Mouse (Mus musculus) spleen, adult 12 weeks (tissue): Measurements from ENCODE around the gene Arl15.

Experiments used
- DNase-seq: peaks from one replicate; pipeline ENCODE4 v3.0.0; 2022; ENCODE audit warnings: low spot score

Arl15 gene

DNA sequence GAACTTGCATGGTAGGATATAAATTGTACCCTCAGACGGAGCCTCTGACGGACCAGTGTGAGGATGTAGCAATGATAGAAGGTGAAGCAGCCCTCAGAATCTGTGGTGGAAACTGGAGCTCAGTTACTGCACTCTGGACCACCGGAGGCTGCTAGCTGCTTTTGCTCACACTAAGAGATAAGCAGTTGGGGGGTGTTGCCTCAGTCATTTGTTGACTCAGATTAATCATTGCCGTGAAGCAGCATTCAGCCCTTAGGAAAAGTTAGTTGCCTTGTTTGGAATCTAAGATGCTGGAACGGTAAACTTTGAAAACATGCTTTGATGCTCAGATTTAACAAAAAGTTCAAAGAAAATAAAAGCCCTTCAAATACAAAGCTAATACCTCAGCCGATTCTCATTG, 270.7 kb downstream of the Arl15 start:
- DNase-seq = no peak

DNA sequence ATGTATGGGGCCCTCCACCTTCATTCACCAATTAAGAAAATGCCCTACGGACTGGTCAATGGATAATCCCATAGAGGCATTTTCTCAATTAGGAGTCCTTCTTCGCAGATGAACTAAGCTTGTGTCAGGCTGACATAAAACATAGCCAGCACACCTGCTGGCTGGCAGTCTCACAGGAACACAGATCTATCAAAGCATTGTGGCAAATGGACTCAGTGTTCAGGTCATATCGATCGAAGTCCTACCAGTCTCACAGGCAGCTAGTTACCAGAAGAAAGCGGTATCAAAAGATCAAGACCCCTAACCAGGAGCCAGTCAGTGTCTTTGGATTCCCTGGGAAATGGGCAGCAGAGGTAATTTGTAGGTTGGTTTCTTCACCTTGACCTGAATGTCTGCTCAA, 274.1 kb downstream of the Arl15 start:
- no peak for DNase-seq

DNA sequence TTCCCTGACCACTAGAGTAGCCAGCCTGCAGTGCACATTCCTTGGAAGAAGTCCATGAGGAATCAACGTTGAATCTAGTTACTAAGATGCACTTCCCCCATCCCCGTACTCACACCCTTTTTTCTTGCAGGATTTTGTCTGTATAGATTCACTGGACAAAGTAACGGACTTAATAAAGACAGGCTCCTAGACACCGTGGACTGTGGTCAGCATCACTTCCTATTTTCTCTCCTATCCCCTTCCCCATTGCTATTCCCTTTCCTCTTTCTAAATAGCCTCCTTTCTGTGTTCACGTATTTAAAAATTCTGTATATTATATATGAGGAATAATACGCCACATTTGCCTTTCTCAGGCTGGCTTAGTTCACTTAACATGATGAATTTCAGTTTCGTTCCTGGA, 277.1 kb downstream of the Arl15 start:
- DNase-seq = no peak

DNA sequence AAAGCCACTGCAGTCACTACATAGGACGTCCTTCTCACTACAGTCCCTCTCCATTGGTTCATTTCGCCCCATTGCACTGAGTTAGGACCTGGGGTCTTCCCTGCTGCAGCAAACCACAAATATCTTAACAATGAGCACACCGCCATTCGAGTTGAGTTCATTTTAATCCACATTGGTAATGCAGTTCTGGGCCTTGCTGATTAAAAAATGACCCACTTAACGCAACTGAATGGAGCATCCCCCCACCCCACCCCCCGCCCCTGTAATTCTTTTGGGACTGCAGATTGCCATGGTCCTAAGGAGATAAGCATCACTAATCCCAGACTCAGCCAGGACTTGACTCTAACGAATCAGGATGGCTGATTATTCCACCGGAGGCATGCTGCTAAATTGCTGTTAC, 280.2 kb downstream of the Arl15 start:
- no peak for DNase-seq

DNA sequence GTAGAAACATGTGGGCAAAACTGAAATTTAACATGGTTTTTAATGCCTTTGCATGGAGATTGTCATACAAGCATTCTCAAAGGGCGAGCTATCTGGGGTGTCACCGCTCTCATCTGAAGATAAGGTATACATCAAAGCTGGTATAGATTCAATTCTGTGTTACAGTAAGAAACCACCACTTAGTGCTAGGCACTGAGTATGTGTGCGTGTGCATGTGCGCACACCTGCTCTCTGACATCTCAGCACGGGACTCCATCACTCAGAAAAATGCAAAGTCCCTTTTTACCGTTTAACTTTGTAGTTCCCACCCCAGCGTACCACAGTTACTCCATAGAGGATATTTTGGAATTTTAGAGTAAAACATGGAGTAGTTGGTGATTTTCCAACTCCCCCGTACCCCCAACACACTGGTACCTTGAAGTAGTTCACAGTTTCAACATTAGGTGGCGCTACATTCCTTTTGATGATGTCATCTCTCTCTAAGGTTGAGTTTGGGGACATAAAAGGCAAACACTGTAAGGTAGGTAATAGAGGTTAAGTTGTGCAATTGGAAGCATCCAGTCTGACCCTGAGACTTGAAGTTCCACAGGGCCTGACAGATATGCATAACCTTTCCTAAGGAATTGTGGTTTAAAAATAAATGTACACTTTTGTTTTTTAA, 281.5 kb downstream of the Arl15 start:
- no peak for DNase-seq

DNA sequence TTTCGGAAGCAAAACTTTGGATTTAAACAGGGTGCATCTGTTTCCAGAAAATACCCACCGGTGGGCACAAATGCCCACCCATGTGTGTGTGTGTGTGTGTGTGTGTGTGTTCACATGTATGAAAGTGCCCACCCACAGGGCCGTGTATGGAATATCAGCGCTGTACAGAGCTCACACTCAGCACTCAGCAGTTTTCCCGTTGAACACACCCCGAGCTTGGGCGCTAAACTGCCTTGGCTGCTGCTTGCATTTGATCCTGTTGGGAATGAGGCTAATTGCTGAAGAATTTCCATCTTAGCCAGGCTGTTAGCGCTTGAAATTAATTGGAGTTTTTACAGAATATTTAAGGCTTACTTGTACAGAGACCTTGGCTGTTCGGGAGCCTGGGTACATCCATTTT, 282.9 kb downstream of the Arl15 start:
- DNase-seq = no peak

DNA sequence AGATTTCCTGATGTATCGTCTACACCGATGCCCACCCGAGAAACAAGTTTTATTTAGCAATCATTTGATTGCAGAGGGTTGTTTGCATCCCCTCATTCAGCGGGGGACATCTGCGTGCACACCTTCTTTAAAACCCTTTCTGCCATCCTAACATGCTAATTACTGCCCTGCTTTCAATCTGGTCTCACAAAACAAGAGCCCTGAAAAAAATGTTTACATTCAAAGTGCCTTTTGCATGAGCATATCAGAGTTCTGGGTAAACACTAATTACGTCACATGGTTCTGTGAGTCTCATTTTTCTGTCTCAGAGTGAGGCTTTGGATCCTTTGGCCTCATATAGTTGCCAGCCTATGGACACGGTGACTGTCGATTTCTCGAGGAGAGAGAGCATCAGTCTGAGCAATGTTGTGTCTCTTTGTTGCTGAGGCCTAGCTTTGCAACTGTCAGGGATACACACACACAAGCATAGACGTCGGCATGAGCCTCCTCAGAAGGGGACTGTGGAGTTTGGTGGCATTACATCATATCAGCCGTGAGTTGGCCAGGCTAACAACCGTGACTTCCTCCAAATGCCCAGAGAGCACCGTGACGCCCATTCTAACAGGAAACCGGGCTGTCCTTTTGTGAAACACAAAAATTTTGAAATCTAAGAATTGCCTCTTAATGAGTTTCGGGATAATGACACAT, 283.4 kb downstream of the Arl15 start:
- no peak for DNase-seq

DNA sequence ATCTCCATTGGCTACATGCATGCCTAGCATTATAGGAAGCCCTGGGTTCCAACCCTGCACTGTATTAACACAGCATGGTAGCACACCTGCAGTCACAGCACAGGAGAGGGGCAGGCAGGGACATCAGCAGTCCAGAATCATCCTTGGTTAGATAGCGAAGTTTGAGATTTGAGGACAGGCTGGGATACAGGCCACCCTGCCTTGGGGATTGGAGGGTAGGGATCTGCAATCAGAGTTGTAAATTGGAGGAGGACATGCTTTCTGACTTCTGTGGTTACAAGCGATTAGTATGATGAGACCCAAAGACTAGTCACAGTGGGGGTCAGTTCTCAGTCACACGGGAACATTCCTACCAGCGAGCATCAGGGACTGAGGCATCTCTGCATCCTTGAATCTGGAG, 284.5 kb downstream of the Arl15 start:
- no peak for DNase-seq

DNA sequence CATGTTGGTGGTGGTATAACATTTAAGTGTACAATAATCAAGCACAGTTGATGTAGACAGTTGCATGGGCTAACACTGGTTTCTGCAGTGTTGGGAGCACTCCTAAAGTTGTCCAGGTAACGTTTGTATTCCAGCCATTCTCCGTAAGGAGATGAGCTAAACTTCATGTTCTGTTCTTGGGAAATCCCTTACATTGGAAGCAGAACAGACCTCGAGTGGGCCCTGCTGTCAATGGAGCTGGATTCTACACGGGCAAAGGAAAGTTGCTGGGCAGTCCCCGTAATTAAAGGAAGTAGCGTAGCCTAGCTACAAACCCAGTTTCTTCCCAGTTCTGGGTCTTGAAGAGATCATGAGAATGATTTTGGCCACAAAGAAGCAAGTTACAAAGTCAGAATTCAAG, 285.4 kb downstream of the Arl15 start:
- no peak for DNase-seq

DNA sequence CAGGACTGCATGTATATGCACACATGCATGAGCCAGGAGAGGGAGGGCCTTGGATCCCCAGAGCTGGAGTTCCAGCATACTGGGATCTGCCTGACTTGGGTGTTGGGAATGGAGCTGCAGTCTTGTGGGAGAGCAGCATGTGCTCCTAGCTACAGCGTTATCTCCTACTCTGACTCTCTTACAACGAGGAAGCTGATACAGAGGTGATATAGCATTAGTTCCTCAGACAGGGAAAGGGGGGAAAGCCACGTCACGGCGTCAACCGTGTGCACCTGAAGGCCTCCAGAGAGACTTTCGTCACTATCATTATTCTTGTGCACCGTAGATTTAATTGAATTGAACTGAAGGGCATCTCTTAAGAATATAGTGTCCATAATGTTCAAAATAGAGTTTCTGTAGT, 286.2 kb downstream of the Arl15 start:
- no peak for DNase-seq

DNA sequence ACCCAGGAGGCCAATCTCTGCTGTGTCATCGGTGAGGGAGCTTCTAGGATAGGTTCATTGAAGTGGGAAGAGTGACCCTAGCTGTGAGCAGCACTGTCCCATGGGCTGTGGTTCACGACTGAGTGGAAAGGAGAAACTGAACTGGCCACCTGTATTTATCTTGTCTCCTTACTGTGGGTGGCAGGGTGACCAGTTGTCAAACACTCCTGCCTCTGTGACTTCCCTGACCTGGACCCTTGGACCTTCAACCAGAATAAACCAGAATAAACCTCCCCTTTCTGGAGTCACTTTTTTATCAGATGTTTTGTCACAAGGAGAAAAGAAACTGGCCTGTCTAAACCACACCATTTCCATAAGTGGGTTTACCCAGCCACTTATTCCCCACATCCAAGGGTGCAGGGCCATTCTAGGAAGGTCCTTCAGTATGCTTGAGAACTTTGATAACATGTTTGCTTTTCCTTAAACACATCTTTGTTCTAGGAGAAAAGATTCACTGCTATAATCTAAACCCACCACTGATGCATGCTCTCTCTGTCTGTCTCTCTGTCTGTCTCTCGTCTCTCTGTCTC, 289.3 kb downstream of the Arl15 start:
- DNase-seq = no peak

DNA sequence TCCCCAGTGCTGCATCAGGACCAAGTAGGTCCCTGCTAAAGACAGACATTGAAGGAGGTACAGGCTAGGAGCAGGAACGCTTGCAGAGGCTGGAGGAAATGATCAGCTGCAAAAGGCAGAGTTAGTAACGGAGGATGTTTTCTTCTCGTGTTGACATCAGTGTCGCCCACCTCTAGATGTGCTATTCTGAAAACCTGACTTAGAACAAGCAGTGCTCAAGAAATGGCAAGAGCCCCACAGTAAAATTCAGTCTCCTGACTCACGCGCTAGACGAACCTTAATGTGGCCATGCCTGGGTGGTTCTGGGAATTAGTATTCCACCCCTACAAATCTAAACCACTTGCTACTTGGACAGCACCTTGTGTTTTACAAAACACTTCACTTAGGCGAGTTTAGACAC, 291.1 kb downstream of the Arl15 start:
- no peak for DNase-seq

DNA sequence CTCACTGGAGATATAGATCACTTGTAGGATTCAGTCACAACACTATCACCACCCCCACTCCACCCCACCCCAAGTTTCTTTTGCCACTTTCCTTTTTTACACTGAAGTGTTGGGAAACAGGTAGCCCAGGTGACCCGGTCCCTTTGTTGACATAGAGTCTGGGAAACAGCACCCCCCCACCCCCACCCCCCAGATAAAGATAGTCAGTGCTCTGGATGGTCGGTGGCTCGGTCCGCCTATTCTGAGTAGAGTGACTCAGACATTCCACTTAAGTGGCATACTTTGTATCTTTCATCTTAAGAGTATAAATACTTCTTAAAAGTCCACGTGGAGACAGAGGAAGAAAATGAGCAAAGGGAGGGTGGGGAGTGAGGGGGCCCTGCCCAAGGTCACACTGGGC, 292.0 kb downstream of the Arl15 start:
- no peak for DNase-seq

DNA sequence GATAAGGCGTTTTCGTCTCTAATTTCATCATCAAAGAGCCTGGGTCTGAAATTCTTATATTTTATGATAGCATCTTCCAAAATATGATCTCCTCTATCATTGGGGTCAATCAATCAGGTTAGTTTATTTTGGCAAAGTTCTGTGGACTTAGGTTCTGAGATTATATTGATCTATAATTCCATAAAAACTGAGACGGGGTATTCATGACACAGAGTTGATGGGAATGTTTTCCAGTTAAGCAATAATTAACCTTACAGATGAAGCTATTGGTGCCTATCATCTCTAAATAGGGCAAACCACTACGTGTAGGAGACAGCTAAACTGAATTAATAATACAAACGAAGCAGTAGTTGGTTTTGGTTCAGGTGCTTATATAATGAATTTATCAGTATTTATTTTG, 292.5 kb downstream of the Arl15 start:
- DNase-seq = no peak

DNA sequence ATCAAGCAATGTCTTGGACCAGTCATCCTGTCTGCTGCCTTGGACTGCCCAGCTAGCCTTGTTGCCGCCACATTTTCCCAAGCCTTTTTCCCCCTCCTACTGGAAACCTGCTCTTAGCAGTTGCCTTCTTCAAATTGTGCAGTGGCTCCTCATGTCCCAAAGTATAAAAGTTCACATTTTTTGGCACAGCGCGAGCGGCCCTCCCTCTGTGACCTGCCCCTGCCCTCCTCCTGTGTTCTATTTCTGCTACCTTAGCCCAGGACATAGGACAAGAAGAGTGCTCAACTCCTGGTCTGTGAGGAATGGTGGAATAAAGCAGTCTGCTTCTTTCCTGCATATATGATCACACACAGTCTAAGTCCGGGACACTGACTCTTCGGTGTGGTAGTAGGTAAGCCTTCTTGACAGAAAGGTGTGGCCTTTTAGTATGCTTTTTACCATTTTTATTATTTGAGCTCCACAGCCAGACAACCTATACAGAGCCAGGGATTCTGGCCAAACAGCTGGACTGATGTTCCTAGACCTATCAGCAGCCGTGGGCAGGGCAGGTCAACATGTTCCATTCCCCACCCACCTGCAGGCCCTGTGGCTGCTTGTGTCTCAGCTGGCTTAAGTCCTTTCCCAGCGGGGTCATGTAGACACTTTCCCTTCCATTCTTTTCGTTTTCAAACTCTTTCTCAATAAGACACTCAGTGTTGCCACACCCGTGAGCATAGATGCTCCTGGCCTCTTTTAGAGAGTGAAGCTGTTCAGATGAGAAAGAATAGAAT, 293.6 kb downstream of the Arl15 start:
- DNase-seq = no peak

DNA sequence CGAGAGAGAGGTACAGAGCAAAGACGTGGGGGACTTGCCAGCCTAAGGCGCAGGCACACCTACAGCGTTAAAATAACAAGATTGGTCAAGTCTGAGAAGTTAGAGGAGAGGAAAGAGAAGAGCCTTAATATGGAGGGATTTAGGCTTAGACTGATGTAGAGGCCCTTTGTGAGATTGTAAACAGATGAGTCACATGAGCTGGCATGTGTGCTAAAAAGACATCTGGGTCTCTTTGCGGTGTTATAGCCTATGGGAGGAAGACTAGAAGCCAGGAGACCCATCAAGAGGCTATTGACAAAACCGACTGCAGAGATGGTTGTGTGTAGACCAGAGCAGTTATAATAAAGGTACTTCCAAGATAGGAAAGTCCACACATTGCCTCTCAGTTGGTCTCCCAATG, 296.5 kb downstream of the Arl15 start:
- DNase-seq = no peak

DNA sequence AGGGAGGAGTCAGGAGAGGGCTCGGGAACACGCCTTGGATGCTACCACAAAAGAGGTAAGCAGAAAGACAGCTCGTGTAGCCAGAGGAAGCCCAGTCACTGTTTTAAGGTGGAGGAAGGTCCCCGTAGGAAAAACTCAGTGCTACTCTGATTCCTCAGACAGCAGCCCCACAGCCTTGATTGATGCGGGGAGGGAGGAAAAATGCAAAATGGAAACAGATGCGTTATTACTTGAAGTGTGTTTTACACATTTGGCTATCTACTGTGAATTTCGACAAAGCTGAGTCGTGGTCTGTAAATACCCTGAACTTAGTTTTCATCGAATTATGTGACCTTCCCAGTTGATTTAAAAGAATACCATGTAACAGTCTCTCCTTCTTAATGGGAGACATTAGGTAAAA, 296.9 kb downstream of the Arl15 start:
- DNase-seq = no peak

DNA sequence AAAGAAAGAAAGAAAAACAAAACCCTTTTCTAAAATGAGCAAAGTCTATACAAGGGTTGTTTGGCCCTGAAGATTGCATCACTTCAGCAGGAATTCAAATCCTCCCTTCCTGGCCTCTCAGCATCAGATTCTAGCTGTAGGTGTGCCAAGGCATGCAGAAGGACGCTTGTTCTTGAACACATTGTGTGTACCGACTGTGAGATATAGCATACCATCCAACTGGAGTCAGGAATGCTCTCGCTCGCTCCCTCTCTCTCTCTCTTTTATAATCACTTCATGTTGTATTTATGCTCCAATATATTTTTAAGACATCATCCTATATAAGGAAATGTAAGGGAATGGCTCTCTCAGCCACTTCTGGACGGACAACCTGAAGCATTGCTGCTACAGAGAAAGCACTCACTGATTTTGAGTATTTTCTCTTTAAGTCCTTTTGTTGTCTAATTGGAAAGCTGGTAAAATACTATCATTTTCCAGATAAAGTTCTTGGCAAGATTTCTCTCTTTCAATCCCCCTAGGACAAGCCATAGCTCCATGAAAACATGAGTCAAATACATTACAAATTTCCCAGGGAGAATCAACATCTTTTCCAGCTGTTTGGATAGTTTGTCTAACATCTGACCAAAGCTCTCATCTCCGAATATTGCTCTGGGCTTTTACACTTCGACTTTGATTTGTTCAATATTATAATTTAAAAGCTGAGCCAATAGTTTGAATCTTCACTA, 300.0 kb downstream of the Arl15 start:
- no peak for DNase-seq

DNA sequence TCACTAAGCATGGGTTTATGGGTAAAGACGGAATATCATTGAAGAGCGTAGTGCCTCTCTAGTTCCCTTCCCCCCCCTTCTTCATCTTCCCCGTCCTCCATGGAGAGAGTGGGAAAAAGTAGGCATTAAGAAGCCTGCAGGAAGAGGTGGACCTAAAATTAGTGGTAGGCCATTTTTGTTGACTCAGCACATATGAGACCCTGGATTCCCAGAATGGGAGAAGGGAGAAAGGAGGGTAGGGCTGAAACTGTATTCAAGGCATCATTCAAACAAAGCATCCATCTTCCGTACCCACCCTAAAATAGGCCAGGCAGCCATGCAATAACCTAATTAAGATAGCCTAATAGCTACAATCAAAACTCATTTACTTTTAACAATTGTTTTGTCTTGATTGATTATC, 301.1 kb downstream of the Arl15 start:
- DNase-seq = no peak

DNA sequence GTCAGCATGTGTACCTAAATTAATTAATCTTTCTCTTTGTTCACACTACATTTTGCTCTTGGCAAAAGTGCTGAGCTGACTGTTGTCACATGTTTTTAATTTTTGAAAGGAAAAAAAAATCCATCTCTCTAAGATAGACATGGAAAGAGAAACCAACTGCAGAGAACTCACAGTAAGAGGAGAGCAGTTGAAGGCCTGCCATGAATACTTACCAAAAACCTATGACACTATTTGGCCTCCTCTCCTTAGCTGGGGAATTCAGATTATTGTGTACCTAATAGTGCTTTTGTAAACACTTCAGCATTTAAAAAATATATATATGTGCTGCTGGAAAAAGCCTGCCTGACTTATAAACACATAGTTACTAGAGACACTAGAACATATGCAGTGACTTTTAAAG, 302.1 kb downstream of the Arl15 start:
- DNase-seq = no peak

DNA sequence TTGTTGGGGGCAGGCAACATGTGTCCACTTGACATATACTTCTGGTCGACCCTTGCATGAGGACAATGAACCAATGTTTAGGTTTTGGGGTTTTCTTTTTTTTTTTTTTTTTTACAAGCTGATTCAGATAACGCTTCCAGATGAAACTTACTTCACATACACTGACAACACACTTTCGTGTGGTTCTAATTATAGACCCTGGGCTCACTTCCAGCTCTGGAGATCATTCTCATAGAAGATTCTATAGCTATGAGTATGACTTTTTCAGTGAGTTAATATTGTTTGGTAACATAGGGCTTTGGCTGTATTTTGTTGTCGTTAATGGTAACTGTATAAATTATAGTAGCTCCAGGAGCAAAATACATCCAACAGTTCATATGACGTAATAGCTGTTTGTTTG, 306.9 kb downstream of the Arl15 start:
- DNase-seq = no peak

DNA sequence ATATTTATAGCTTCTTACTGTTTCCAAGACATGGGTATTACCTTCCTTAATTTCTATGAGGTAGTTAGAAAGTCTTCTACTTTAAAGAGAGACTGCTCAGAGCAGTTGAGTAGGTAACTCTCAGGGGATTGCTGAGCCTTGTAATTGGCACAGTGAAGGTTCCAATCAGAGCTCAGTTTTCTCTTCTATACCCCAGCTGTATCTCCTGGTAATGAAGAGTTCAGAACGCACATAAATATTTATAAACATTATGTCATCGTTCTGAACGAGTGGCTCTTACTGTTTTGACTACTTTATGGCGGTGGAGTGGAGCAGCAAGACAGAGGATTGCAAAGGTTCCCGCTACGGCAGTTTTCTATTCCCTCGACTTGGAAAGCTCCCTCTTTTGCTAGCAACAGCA, 311.8 kb downstream of the Arl15 start:
- no peak for DNase-seq
